Mouse (Mus musculus): ENCODE data around the gene Ccin. TPM values are rescaled to one million over a fixed set of nuclear protein-coding genes. Genes with fewer than 3 reads are reported as not detected.

Gene Ccin
- polyA plus RNA-seq, 1 experiment from 2014 or later = not detected

GRCm38 (mm10) chr4:43973526-43973981 lies 9.7 kb upstream of the Ccin start:
- no peaks in the 10 kb centered on the region for H3K27me3 ChIP-seq (ENCODE audit: insufficient read depth, low read length)
- no peak overlapping the region for H3K4me3 ChIP-seq (replicated peaks; ENCODE audit: low read depth, low read length)
- 44% methylated on average over 4 of the region's 4 CpGs for WGBS
- no peak overlapping the region for H3K9ac ChIP-seq (ENCODE audit: low read depth, low read length)
- no peaks in the 10 kb centered on the region for H3K36me3 ChIP-seq (ENCODE audit: insufficient read depth, low read length)
- peak overlapping the region; percentile 1; the same call in 1 of the 2 replicates for H3K27ac ChIP-seq
- DNase-seq (ENCODE audit: low spot score) = peak; percentile 17
- TF ChIP-seq CTCF (IDR thresholded peaks at IDR 0.05; ENCODE audit: low read depth) = no peak
- peaks cover 22% of the 10 kb centered on the region for H3K4me1 ChIP-seq (replicated peaks; ENCODE audit: insufficient read depth, low read length)
- no peak overlapping the region for H3K4me2 ChIP-seq (ENCODE audit: low read length)
- no peaks in the 10 kb centered on the region for H3K9me3 ChIP-seq (replicated peaks; ENCODE audit: low read length)
- no peak for ATAC-seq (replicated peaks; ENCODE audit: low FRiP score, low read depth)

- DNase-seq (ENCODE audit: low spot score) = no peak
- no peaks in the 10 kb centered on the region for H3K36me3 ChIP-seq (ENCODE audit: insufficient read depth, low read length)
- no peak for TF ChIP-seq CTCF (IDR thresholded peaks at IDR 0.05; ENCODE audit: low read depth)
- no peak for ATAC-seq (replicated peaks; ENCODE audit: low FRiP score, low read depth)
- H3K9ac ChIP-seq (ENCODE audit: low read depth, low read length) = no peak overlapping the region
- H3K27ac ChIP-seq = no peak overlapping the region
- H3K4me1 ChIP-seq (replicated peaks; ENCODE audit: insufficient read depth, low read length) = peaks cover 20% of the 10 kb centered on the region
- no peaks in the 10 kb centered on the region for H3K27me3 ChIP-seq (ENCODE audit: insufficient read depth, low read length)
- WGBS = 72% methylated on average over 10 of the region's 10 CpGs
- H3K9me3 ChIP-seq (replicated peaks; ENCODE audit: low read length) = no peaks in the 10 kb centered on the region
- H3K4me2 ChIP-seq (ENCODE audit: low read length) = no peak overlapping the region
- no peak overlapping the region for H3K4me3 ChIP-seq (replicated peaks; ENCODE audit: low read depth, low read length)
Observed at GRCm38 (mm10) chr4:43974914-43975616, 8.2 kb upstream of the Ccin start.

DNA sequence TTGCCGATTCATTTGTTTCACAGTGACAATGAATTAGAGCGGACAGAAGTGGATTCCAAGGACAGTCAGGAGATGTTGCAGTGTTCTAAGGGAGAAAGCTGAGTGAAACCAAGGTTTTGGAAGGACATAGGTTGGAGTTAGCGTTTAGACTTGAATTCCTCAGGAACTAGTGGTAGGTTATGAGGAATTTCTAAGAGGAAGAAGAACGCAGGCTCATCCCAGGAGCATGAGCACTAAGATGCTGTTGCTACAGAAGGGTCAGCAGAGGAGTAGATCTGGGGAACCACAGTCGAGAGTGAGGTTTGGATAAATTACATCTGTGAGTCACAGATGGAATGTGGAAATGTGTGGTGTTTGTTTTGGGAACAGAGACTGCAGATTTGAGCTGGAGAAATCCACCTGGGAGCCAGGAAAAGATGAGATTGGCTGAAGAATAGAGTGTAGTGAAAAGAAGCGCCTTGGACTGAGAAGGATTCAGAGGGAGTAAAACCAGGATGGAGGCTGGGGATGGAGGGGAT lies 7.0 kb upstream of the Ccin start:
- Histone ChIP-seq H3K36me3 (ENCODE audit: insufficient read depth, low read length) (no peaks in the 10 kb centered on the region), H3K27ac (no peak overlapping the region), H3K4me2 (ENCODE audit: low read length) (no peak overlapping the region), H3K9ac (ENCODE audit: low read depth, low read length) (no peak overlapping the region), H3K27me3 (ENCODE audit: insufficient read depth, low read length) (no peaks in the 10 kb centered on the region), H3K9me3 (replicated peaks; ENCODE audit: low read length) (no peaks in the 10 kb centered on the region), H3K4me3 (replicated peaks; ENCODE audit: low read depth, low read length) (no peak overlapping the region), H3K4me1 (replicated peaks; ENCODE audit: insufficient read depth, low read length) (peaks cover 20% of the 10 kb centered on the region)
- ATAC-seq (replicated peaks; ENCODE audit: low FRiP score, low read depth) (no peak), DNase-seq (ENCODE audit: low spot score) (no peak)
- no peak for TF ChIP-seq CTCF (IDR thresholded peaks at IDR 0.05; ENCODE audit: low read depth)
- WGBS = 79% methylated on average over 6 of the region's 6 CpGs

- H3K4me1 ChIP-seq (replicated peaks; ENCODE audit: insufficient read depth, low read length) = peaks cover 5% of the 10 kb centered on the region; the same call in 1 of the 2 replicates
- H3K9me3 ChIP-seq (replicated peaks; ENCODE audit: low read length) = no peaks in the 10 kb centered on the region
- peak overlapping the region; percentile 82 for H3K27ac ChIP-seq
- 0 out of 2 replicates have a peak, but pooled peaks have one; percentile 12 for TF ChIP-seq CTCF (IDR thresholded peaks at IDR 0.05; ENCODE audit: low read depth)
- DNase-seq (ENCODE audit: low spot score) (peak; percentile 87), ATAC-seq (replicated peaks; ENCODE audit: low FRiP score, low read depth) (peak; percentile 76; the same call in 1 of the 2 replicates)
- 27% methylated on average over 17 of the region's 17 CpGs for WGBS
- H3K27me3 ChIP-seq (ENCODE audit: insufficient read depth, low read length) = no peaks in the 10 kb centered on the region
- H3K4me3 ChIP-seq (replicated peaks; ENCODE audit: low read depth, low read length) = no peak overlapping the region
- no peak overlapping the region for H3K4me2 ChIP-seq (ENCODE audit: low read length)
- no peaks in the 10 kb centered on the region for H3K36me3 ChIP-seq (ENCODE audit: insufficient read depth, low read length)
- no peak overlapping the region for H3K9ac ChIP-seq (ENCODE audit: low read depth, low read length)
Observed at GRCm38 (mm10) chr4:43978521-43979443, 4.5 kb upstream of the Ccin start.

DNA sequence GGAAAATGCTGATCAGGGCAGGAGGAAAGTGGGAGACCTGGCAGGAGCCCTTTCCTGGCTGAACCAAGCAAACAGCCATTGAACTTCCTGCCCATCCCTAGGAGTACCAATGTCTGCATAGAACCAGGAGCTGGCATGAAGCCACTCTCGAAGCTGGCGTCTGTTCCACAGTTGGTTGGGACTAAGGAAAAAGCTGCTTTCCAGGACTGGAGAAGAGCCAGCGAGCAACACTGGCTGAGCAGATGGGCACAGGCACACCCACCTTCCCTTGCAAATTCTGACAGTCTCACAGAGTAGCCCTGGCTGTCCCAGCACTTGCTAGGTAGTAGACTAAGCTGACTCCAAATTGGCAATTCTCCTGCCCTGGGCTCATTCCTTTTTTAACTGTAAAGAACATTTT lies 3.5 kb upstream of the Ccin start:
- no peaks in the 10 kb centered on the region for H3K36me3 ChIP-seq (ENCODE audit: insufficient read depth, low read length)
- H3K27me3 ChIP-seq (ENCODE audit: insufficient read depth, low read length) = no peaks in the 10 kb centered on the region
- DNase-seq (ENCODE audit: low spot score) (no peak), ATAC-seq (replicated peaks; ENCODE audit: low FRiP score, low read depth) (no peak)
- no peak overlapping the region for H3K4me3 ChIP-seq (replicated peaks; ENCODE audit: low read depth, low read length)
- 0 out of 2 replicates have a peak overlapping the region, but pooled peaks have one; percentile 82 for H3K27ac ChIP-seq
- H3K9ac ChIP-seq (ENCODE audit: low read depth, low read length) = no peak overlapping the region
- no peak overlapping the region for H3K4me2 ChIP-seq (ENCODE audit: low read length)
- no peaks in the 10 kb centered on the region for H3K9me3 ChIP-seq (replicated peaks; ENCODE audit: low read length)
- TF ChIP-seq CTCF (IDR thresholded peaks at IDR 0.05; ENCODE audit: low read depth) = no peak
- 75% methylated on average over 3 of the region's 3 CpGs for WGBS
- peaks cover 5% of the 10 kb centered on the region; the same call in 1 of the 2 replicates for H3K4me1 ChIP-seq (replicated peaks; ENCODE audit: insufficient read depth, low read length)

GRCm38 (mm10) chr4:43980236-43980635 lies 3.0 kb upstream of the Ccin start:
- no peak overlapping the region for H3K4me2 ChIP-seq (ENCODE audit: low read length)
- ATAC-seq (replicated peaks; ENCODE audit: low FRiP score, low read depth) = no peak
- H3K9me3 ChIP-seq (replicated peaks; ENCODE audit: low read length) = no peaks in the 10 kb centered on the region
- WGBS = 73% methylated on average over 4 of the region's 4 CpGs
- H3K36me3 ChIP-seq (ENCODE audit: insufficient read depth, low read length) = no peaks in the 10 kb centered on the region
- no peak for DNase-seq (ENCODE audit: low spot score)
- H3K4me1 ChIP-seq (replicated peaks; ENCODE audit: insufficient read depth, low read length) = peaks cover 5% of the 10 kb centered on the region; the same call in 1 of the 2 replicates
- H3K27ac ChIP-seq = no peak overlapping the region
- no peak overlapping the region for H3K9ac ChIP-seq (ENCODE audit: low read depth, low read length)
- no peak overlapping the region for H3K4me3 ChIP-seq (replicated peaks; ENCODE audit: low read depth, low read length)
- no peaks in the 10 kb centered on the region for H3K27me3 ChIP-seq (ENCODE audit: insufficient read depth, low read length)
- no peak for TF ChIP-seq CTCF (IDR thresholded peaks at IDR 0.05; ENCODE audit: low read depth)

All from kidney, postnatal 0 days (tissue).